Mouse (Mus musculus) lung, adult 2 months (tissue): ENCODE data around the gene Nlrp1b. TPM values are rescaled to one million over a fixed set of nuclear protein-coding genes. Genes with fewer than 3 reads are reported as not detected.

ENCODE experiments used
- DNase-seq: peaks from one replicate; pipeline ENCODE4 v3.0.0; 2022
- H3K4me1 ChIP-seq: fragments of 200-500 bp; 2 replicates; pipeline ENCODE4 v1.6.1; 2011; ENCODE audit warnings: low read length; ENCODE audit not compliant: control insufficient read depth, insufficient read depth
- H3K4me3 ChIP-seq: fragments of 200-500 bp; replicated peaks from 2 replicates; pipeline ENCODE3; 2011; ENCODE audit warnings: low read depth, mild to moderate bottlenecking, control low read depth, low read length; ENCODE audit errors: extremely low read depth
- CTCF ChIP-seq: fragments of 200-500 bp; IDR thresholded peaks from 2 replicates; pipeline ENCODE4 v1.5.1; 2011; ENCODE audit warnings: mild to moderate bottlenecking, low read length, control low read depth; ENCODE audit not compliant: insufficient read depth
- POLR2A ChIP-seq: fragments of 200-500 bp; IDR thresholded peaks from 2 replicates; pipeline ENCODE4 v1.6.1; 2011; ENCODE audit warnings: low read depth, mild to moderate bottlenecking, control low read depth, low read length, borderline replicate concordance; ENCODE audit errors: extremely low read depth
- WGBS: fragments of 180-500 bp; shearing (Covaris S2); methylation state at CpG from one replicate; pipeline ENCODE4 v1.1.7; 2018; 5-methylcytosine and 5-hydroxymethylcytosine counted together
- polyA plus RNA-seq: library from polyadenylated mRNA; depleted of rRNA; stranded (reverse); fragments of >200 nt; gene quantifications from 2 replicates; pipeline ENCODE4 v1.2.3, GENCODE M21; 2012; rRNA removed

The Nlrp1b gene
- polyA plus RNA-seq, 1 experiment: 0.59 TPM

DNA sequence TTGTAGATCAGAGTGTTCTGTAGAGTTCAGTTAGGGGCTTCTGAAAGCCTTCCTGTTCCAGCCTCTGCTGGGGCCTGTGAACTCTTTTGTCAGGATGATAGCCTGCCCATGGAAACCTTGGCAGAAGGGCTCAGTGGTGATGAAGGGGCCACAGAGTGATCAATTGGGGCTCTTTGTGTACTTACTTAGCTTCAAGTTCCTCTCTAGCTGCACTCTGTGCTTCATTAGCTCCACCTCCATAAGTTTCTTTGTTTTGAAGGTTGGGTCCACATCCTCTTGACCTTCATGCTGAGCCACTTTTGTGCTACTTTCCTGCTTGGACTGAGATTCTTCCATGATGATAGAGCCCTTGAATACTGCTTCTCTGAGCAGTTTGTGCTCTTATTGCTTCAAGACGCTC, 88.5 kb downstream of the Nlrp1b start:
- WGBS: 67% methylated on average over 1 of the region's 1 CpGs
- TF ChIP-seq POLR2A (no peak), CTCF (no peak)
- H3K4me3 ChIP-seq: no peak overlapping the region

DNA sequence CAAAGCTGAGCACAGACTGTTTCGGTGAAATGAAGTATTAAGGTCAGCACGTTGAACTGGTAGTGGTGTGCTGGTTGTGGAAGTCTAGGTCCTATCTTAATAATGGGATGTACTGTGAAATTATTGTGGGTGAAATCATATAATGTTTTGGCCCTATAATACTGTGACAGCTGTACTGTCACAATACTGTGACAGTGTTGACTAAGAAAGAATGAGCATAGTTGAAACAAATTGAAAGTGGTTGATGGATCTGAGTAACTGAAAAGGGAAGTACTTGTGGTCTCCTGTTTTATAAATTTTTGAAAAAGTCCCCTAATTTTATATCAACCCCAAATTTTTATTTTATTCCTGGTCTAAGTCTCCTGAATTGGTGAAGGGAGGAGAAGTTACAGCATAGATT, 123.4 kb downstream of the Nlrp1b start:
- TF ChIP-seq CTCF (no peak), POLR2A (no peak)
- 78% methylated on average over 2 of the region's 2 CpGs for WGBS
- no peak for DNase-seq

More for the DNA sequence above, 88.5 kb downstream of the Nlrp1b start:
- no peaks in the 10 kb centered on the region for H3K4me1 ChIP-seq
- DNase-seq: no peak

DNA sequence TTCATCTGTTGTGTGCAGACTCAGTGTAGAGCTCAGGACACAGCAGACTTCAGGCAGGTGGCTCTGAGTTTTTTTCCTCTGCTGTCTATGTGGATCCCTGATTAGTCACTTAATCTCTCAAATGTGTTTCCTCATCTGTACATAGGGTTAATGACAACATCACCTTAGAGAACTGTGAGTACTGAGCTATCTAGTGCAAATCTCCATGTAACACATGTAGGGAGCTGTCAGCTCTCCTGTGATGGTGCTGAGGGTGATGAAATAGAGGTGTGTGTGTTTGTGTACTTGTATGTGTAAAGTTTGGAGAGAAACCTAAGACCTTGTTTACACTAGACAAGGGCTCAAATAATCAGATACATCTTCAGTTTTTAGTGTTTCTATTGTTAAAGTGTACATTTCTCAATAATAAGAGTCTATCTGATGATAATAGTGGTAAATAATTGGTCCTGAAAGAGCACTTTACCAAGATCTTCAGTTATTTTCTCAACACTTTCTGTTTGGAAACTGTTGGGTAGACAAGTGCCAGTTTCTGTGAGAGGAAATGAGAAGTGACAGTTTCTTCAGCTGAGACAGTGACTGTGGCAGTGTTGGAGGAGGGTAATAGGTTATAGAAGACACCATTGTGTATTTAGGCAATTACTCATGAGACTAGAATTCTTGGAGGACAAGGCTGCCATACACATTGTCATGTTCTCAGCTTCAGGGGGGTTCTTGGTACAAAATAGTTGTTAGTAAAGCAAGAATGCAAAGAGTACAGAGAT, 124.1 kb downstream of the Nlrp1b start:
- no peaks in the 10 kb centered on the region for H3K4me1 ChIP-seq
- TF ChIP-seq POLR2A (no peak), CTCF (no peak)
- DNase-seq: no peak
- H3K4me3 ChIP-seq: no peak overlapping the region

More for the DNA sequence above, 123.4 kb downstream of the Nlrp1b start:
- Histone ChIP-seq H3K4me1 (no peaks in the 10 kb centered on the region), H3K4me3 (no peak overlapping the region)

DNA sequence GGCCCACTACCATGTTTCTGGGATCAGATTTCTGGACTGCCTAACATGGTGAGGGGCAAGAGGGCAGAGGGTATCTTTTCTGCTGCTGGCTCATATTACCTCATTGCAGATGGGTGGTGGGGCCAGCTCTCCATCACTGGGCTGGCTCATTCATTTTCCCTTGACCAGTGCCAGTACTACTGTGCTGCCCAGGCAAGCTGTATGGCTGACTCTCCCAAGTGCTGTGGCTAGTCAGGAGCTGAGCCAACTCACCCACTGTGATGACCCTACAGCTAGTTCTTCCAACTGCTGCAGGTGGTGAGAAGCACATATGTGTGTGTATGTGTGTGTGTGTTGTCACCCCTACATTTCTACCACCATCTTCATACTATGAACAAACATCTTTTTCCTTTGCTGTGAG, 126.6 kb downstream of the Nlrp1b start:
- DNase-seq: no peak
- TF ChIP-seq POLR2A (no peak), CTCF (no peak)
- Histone ChIP-seq H3K4me3 (no peak overlapping the region), H3K4me1 (no peaks in the 10 kb centered on the region)

Other genes with a start within 250 kb of the Nlrp1b start
- gene C1qbp, start 247.7 kb downstream of the Nlrp1b start, polyA plus RNA-seq: 50.9 and 94.1 TPM in 2 replicates
- gene Dhx33, start 226.3 kb downstream of the Nlrp1b start, polyA plus RNA-seq: 16.3 and 20.5 TPM in 2 replicates
- gene Mis12, start 211.1 kb downstream of the Nlrp1b start, polyA plus RNA-seq: 3.2 and 5.1 TPM in 2 replicates
- 9.0 and 15.5 TPM in 2 replicates for gene Derl2, start 210.9 kb downstream of the Nlrp1b start, polyA plus RNA-seq
- 1.5 and 1.7 TPM in 2 replicates for gene 6330403K07Rik, start 197.2 kb downstream of the Nlrp1b start, polyA plus RNA-seq
- gene Nlrp1a, start 86.0 kb downstream of the Nlrp1b start, polyA plus RNA-seq: 0.10 TPM in 1 of 2 replicates, not detected in the other